Mouse (Mus musculus): ENCODE measurements at regions not wholly inside any gene's neighbourhood (a gene's known extent, or its start where the extent isn't known, plus 50 kb on each side); places are given as distances from the start of the nearest gene placed in this dataset.
A peak's percentile ranks its signal among the peaks of the same experiment; 100 is the strongest.

DNA sequence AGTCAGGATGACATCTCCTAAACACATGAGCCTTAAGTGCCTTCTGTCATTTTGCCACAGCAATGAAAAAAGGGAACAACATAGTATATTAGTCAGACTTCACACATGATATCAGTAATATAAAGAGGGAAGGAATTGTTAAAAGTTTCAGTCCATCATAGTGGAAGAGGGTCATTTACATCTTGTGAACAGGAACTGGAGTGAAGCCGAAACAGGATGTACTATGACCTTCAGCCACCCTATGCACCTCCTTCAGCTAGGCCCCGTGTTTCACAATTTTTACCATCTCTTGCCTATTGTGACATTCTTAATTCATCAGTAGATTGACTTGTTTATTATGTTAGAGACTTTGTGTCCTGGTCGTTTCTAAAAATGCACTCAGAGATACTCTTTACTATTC, 59.8 kb upstream of the St3gal5 start:
- no peak for DNase-seq

DNA sequence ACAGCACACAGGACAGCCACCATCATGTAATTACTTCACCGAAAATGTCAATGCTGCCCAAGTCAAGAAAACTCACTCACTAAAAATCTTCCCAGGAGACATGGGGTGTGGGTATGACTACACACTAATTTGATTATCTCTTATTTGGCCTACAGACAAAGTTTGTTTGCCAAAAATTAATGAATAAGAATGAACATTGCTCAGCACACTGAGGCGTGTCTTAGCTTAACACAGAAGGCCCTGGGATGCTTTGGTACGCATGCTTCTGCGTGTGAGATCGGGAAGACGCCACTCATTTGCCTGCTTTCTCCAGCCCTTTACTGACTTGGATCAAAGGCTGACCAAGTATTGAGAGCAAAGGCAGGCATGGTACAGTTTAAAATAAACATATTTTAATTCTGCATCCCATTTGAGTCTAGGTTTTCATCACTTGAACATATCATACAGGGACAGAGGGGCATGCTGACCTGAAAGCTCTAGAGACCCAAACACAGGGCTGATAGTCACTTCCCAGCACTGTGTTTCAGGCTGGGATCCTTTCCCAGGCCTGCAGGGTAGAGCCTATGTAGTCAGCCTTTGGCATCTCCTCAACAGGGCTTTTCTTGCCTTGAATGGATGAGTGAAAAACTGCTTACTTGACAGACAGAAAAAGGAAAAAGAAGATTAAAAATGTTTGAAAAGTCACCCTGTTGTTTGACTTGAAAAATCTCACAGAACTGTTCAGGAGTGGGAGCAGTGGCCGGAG, 53.3 kb upstream of the St3gal5 start:
- DNase-seq, result peak; percentile 51
